Mouse (Mus musculus) ZHBTc4 (cell line): ENCODE data around the gene Xrcc6.

Source experiments
- DNase-seq: peaks from one replicate; pipeline ENCODE4 v3.0.0-alpha.2; 2011; ENCODE audit warnings: low read depth, low spot score

The Xrcc6 gene

GRCm38 (mm10) chr15:81987646-81988045 lies at the start of gene Xrcc6:
TSS of gene Xrcc6 (plus strand) at chr15:81987835.
- DNase-seq: no peak

DNA sequence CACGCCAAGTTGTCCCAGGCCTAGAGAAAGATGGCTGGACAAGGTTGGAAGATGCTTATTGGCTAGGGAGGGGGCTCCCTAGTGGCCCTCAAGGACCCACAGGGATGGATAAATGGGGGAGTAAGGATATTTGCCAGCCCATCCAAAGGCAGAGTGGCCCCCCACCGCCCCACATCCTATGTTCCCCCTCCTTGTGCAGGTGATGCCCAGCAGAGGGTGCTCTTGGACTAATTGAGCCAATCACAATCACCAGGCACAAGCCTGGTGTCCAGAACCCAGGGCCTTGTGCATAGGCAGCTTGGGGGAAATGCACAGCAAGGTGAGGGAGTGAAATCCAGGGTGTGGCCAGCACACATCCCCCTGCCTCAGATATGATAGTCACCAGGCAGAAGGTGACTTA lies 49.4 kb upstream of the Xrcc6 start:
- peak; percentile 68 for DNase-seq

DNA sequence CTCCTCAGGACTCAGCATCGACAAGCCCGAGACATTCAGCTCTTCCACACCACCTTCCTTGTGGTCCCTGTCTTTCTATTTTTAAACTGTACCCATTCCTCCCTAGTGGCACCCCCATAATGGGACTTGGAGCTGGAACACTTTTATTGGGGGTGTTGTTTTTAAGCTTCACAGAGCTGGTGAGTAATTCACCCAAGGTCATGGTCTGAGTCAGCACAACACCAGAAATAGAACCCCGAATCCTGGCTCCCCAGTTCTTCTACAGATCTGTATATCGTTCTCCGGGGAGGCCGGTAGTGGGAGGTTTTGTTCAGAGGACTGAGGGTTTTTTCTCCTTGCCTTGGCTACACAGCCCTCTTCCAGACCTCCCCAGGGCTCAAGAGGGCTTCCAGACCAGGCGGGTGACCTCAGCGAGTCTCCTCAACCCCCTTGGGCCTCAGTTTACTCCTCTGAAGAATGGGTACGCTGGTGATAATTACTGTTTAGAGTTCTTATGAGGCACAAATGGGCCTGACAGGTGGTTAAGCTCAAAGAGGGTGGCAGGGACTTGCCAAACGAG lies 48.4 kb upstream of the Xrcc6 start:
- DNase-seq: no peak

DNA sequence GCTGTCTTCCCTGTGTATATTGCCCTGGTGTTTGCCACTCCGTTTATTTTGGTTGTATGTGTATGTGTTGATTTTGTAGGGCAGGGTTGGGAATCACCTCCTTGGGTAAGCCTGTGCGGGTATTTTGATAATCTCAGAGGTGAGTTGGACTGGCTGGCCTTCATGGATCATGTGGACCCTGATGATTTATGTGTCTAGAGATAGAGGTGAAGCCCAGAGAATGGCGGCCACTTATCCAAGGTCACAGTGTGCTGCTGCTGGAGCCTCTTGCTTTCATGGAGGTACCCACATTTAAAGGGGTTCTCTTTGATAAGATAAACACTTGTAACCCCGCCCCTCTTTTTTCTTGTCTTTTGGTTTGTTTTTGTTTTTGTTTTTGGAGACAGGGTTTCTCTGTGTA lies 47.9 kb upstream of the Xrcc6 start:
- DNase-seq: no peak

GRCm38 (mm10) chr15:81940219-81940618 lies 47.4 kb upstream of the Xrcc6 start:
- DNase-seq: no peak

DNA sequence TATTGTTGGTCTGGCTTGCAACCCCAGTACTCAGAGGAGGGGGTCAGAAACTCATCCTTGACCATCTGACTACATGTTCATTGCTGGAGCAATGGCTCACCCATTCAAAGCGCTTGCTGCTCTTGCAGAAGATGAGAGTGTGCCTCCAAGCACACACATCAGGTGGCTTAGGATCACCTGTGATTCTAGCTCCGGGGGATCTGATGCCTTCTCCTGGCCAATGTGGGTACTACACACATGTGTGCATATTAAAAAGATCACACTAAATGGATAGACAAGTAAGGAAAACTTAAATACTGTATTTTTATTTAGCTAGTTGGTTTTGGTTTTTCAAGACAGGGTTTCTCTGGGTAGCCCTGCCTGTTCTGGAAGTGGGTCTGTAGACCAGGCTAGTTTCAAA lies 46.6 kb upstream of the Xrcc6 start:
- peak; percentile 62 for DNase-seq

- no peak for DNase-seq
These were observed 44.4 kb upstream of the Xrcc6 start for GRCm38 (mm10) chr15:81943176-81943749.

DNA sequence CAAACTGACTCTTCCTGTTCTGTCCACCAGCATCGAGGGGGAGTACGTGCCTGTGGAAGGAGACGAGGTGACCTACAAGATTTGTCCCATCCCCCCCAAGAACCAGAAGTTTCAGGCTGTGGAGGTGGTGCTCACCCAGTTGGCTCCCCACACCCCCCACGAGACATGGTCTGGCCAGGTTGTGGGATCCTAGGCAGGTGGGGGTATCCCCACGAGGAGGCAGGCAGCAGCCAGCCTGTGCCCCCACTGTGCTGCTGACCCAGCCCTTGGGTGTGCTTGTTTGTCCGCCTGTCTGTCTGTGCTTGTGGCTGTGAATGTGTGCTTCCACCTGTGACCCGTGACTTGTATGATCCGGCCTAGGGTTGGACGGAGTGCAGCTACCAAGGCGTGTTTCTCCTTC lies 38.6 kb upstream of the Xrcc6 start:
- no peak for DNase-seq

GRCm38 (mm10) chr15:81949476-81950131 lies 38.0 kb upstream of the Xrcc6 start:
- DNase-seq: no peak

DNA sequence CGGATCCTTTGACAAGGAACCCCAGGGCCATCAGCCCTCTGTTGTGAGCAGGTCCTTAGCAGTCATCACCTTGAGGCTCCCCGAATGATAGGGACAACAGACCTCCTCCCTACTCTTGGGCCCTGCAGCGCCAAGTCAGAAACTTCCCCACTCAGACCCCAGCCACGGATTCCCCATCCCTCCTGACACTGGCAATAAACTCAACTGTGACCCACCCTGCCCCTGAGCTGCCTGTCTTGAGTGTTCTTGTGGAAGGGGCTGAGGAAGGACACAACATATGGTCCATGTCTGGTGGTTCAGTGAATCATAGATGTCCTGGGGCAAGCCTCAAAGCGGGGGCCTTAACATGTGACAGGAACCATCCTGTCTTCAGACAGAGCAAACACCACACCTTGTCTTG lies 36.9 kb upstream of the Xrcc6 start:
- no peak for DNase-seq

DNA sequence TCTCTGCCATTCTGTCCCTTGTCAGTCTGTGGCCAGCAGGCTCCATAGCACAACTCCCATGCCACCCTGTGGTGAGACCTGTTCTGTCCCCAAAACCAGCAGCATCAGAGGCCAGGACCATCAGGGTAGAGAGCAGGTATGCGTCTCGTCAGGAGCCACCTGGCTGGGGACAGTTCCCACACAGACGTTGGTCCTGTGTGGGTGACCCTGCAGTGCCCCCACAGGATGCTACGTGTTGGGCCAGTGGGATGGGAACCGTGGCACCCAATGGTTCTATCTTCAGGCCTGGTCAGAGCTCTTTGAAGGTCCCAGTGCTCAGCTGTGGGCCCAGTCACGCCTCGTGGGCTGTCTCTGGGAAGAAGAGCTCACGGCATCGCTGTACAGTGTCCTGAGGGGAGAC lies 36.5 kb upstream of the Xrcc6 start:
- DNase-seq: no peak

GRCm38 (mm10) chr15:81952310-81952709 lies 35.3 kb upstream of the Xrcc6 start:
- no peak for DNase-seq

GRCm38 (mm10) chr15:81954151-81954583 lies 33.5 kb upstream of the Xrcc6 start:
- DNase-seq: no peak

- no peak for DNase-seq
These were observed 32.9 kb upstream of the Xrcc6 start for GRCm38 (mm10) chr15:81954716-81955115.

DNA sequence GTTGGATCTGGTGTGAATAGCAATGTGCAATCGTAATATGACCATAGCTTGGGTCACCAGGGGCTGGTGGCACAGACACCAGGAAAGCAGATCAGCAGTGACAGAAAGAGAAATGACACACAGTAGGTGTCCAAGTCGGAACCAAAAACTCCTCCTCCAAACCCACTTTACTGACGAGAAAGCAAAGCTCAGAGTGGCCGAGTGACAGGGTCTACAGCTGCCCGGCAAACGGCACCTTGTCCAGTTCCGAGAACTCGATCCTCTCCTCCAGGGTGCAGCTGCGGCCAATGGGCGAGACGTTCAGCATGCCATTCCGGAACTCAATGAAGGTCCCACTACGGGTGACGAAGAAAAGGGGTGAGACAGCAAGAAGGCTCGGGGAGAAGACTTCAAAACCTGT lies 32.2 kb upstream of the Xrcc6 start:
- no peak for DNase-seq

- peak; percentile 88 for DNase-seq
These were observed 31.2 kb upstream of the Xrcc6 start for GRCm38 (mm10) chr15:81956457-81956856.

- no peak for DNase-seq
These were observed 30.0 kb upstream of the Xrcc6 start for GRCm38 (mm10) chr15:81957598-81957997.

DNA sequence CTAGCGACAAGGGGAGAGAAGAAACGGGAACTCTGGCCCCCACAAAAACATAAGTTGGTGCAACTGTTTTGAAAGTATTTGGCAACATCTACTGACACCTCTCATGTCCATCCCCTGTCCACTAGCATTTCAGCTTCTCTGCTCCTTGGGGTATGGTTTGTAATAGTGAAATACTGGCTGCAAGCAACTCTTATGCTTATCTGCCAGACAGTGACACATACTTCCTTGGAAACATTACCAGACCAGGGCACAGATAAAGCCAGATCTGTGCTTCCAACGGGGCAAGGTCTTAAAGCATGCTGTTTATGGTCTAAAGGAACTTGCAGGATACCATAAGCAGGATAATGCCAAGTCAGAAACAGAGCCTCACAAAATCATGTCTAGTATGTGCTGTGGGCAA lies 28.7 kb upstream of the Xrcc6 start:
- DNase-seq: no peak

DNA sequence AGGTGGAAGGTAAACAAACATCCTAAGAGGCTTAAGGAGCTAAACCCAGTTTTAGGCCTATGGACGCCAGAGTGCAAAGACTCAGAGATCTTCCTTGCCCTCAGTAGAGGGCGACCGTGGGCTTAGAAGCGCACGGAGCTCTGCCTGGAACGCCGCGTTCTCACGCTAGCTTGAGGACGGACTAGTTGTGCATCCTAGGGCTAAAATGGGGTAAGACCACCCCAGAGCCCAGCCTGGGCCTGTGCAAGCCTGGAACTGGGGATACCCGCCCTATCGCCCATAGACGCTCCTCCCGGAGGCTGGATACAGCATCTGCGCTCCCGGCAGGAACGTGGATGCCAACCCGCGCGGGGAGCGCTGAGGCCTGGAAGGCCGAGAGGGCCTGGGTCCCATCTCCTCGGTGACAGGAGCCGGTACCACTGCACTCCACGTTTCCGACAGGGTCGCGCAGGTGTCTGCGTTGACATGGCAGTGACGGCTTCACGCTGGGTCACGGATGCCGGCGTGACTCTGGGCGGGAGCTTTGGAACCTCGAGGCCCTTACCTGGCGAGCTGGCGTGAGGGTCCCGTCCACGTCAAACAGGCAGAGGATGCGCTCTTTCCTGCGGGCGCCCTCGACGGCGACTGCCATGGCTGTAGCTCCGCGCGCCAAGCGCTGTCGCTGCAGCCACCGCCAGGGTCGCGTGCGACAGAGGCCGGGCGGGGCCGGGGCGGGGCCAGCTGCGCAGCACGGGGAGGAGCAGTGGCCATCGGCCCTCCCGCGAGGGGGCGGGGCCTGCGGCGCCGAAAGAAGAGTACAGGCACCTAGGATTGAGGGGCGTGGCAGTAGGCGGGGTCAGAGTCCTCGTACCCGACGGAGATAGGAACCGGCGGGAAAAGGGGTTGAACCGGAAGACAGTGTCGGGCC lies 27.2 kb upstream of the Xrcc6 start, which contains the start of gene Pmm1:
TSS of gene Pmm1 (minus strand) at position 760 of the 907 bp plus-strand sequence.
- peak; percentile 99 for DNase-seq

DNA sequence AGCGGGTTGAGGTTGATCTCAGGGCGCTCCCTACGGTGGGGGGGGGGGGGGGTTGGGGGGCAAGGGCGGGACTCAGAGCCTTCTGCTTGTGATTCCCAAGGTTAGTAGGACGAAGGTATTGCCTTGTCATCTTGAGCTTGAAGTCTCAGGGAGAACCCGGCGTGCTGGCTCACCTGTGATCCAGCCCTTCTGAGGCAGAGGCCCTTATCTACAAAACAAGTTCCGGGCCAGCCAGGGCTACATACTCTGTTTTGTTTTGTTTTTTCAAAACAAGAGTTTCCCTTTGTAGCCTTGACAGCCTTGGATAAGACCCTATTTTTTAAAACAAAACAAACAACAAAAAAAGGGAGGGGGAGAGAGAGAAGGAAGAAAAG lies 26.6 kb upstream of the Xrcc6 start:
- DNase-seq: no peak

- DNase-seq: no peak
These were observed 23.4 kb upstream of the Xrcc6 start for GRCm38 (mm10) chr15:81964262-81964661.

- DNase-seq: peak; percentile 85
These were observed 22.6 kb upstream of the Xrcc6 start for GRCm38 (mm10) chr15:81964980-81965545.
